23 mouse cellular contexts compared by ENCODE assay signal in the genomic region with DNA sequence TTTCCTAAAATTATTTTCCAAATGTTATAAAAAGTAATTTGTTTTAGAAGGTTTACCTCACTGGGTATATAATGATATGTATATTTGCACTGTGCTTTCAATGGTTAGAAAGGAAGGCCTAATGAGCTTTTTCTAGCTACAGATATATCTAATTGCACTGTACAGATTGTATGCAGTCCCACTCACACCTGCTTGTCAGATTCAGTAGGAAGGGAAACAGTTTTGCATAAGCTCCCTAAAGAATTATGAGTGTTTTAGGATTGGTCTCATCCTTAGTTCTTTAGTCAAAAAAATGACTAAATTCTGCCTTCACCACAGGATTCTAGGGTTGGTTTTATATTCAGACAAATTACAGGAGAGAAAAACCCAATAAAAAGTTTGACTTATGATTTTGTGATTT.
DNase-seq lines count a peak whose midpoint lies in the region; ATAC-seq and TF ChIP-seq lines count a peak whose summit lies in the region.
"Had no signal": no experiment of that assay in that cellular context is flagged by ENCODE, and none has a peak within 500 bp of the region (broad histone marks: within the 10 kb centered on the region; RNA-seq: fewer than 3 reads in every experiment).

No protein-coding gene starts in this region.

- TF ChIP-seq POLR2A in thymus, adult 2 months (IDR thresholded peaks at IDR 0.05; ENCODE audit: control insufficient read depth, extremely low read depth, insufficient read depth, low read length, poor library complexity) = no peak

- no peak for DNase-seq in frontal cortex, postnatal 25 days (ENCODE audit: low spot score in 2 of 2)
- peak; percentile 3 to 13 for DNase-seq in left cerebral cortex, adult 9 months (ENCODE audit: low spot score in 2 of 2)
- no peak for DNase-seq in left cerebral cortex, postnatal 10 days (ENCODE audit: extremely low spot score in 1 of 2, low spot score in 2 of 2)
- DNase-seq in right cerebral cortex, adult 2 months (ENCODE audit: low spot score in 2 of 2) = peak; percentile 10
- no peak for DNase-seq in right cerebral cortex, postnatal 25 days
- DNase-seq in thymus, adult 2 months = no peak
- DNase-seq: adrenal gland, postnatal 10 days; adrenal gland, postnatal 36 days; B cell, adult 2 months; cerebellum, adult 11-12 months; cerebellum, adult 8-10 months; cerebellum, postnatal 10 days; gastrocnemius, adult 2 months; gastrocnemius, postnatal 14 days; heart, adult 11 months had no signal

- no peak overlapping the region for H3K4me3 ChIP-seq in thymus, adult 2 months (ENCODE audit: control insufficient read depth, insufficient read depth, low read length)
- H3K4me3 ChIP-seq: forebrain, embryonic 10.5 days; forebrain, embryonic 15.5 days; gastrocnemius, adult 2 months; hindbrain, embryonic 12.5 days; hindbrain, embryonic 15.5 days had no signal

- no peaks in the 10 kb centered on the region for H3K27me3 ChIP-seq in thymus, adult 2 months (ENCODE audit: control insufficient read depth, insufficient read depth, low read length)
- H3K27me3 ChIP-seq: CH12.LX; forebrain, embryonic 15.5 days; hindbrain, embryonic 12.5 days; hindbrain, embryonic 15.5 days; Patski had no signal

- ATAC-seq in frontal cortex, adult (ENCODE audit: low TSS enrichment) = peak; percentile 93
- ATAC-seq: forebrain, embryonic 15.5 days; Patski had no signal

- intact Hi-C loops in left cerebral cortex, postnatal 10 days (cut with DNase I) = no loop called here

- no peaks in the 10 kb centered on the region for H3K36me3 ChIP-seq in thymus, adult 2 months (ENCODE audit: control insufficient read depth, insufficient read depth, low read length)
- H3K36me3 ChIP-seq: forebrain, embryonic 10.5 days; forebrain, embryonic 15.5 days; G1E; hindbrain, embryonic 12.5 days; hindbrain, embryonic 15.5 days had no signal

- H3K27ac ChIP-seq in thymus, adult 2 months (ENCODE audit: control insufficient read depth, insufficient read depth, low read length) = no peak overlapping the region
- H3K27ac ChIP-seq: forebrain, embryonic 10.5 days; forebrain, embryonic 15.5 days; gastrocnemius, adult 2 months; hindbrain, embryonic 12.5 days; hindbrain, embryonic 15.5 days had no signal

- no peaks in the 10 kb centered on the region for H3K4me1 ChIP-seq in thymus, adult 2 months (replicated peaks; ENCODE audit: control insufficient read depth, insufficient read depth, low read length)
- H3K4me1 ChIP-seq: forebrain, embryonic 10.5 days; forebrain, embryonic 15.5 days; hindbrain, embryonic 12.5 days; hindbrain, embryonic 15.5 days had no signal

- TF ChIP-seq CTCF in thymus, adult 2 months (IDR thresholded peaks at IDR 0.05; ENCODE audit: borderline replicate concordance, control insufficient read depth, extremely low read depth, insufficient read depth, low read length, poor library complexity) = no peak

Comparison
In these comparisons a context has a peak if more than half of its experiments do, and no peak if none do; other contexts are left out.
1. DNase-seq: peak in left cerebral cortex, adult 9 months (2 of 2) and right cerebral cortex, adult 2 months (2 of 2); none in frontal cortex, postnatal 25 days (0 of 2), left cerebral cortex, postnatal 10 days (0 of 2), right cerebral cortex, postnatal 25 days (single experiment) and thymus, adult 2 months (single experiment).